Mouse (Mus musculus) bone marrow macrophage, adult 2 months (primary cell): Measurements from ENCODE around the gene Nek7. TPM values are rescaled to one million over a fixed set of nuclear protein-coding genes. Genes with fewer than 3 reads are reported as not detected.

Experiments used
- H3K27ac ChIP-seq: 2 replicates; pipeline ENCODE4 v1.5.1; 2012; ENCODE audit warnings: low read depth, low read length; ENCODE audit not compliant: insufficient read depth
- H3K4me1 ChIP-seq: 2 replicates; pipeline ENCODE4 v1.6.1; 2012; ENCODE audit warnings: low read length; ENCODE audit not compliant: control insufficient read depth, insufficient read depth
- H3K4me3 ChIP-seq: 2 replicates; pipeline ENCODE4 v1.5.1; 2012; ENCODE audit warnings: mild to moderate bottlenecking, low read length, moderate library complexity; ENCODE audit not compliant: insufficient read depth
- CTCF ChIP-seq: IDR thresholded peaks from 2 replicates; pipeline ENCODE4 v1.5.1; 2012; ENCODE audit warnings: low read depth, mild to moderate bottlenecking, low read length, moderate library complexity
- POLR2A ChIP-seq: IDR thresholded peaks from 2 replicates; pipeline ENCODE4 v1.6.1; 2012; ENCODE audit warnings: mild to moderate bottlenecking, low read depth, low read length, borderline replicate concordance
- polyA plus RNA-seq: library from polyadenylated mRNA; stranded (reverse); fragments of >200 nt; gene quantifications from 2 replicates; pipeline ENCODE4 v1.2.4, GENCODE M21; 2012; ENCODE audit not compliant: missing spikeins, insufficient read depth, insufficient read length

Gene Nek7
- polyA plus RNA-seq, 1 experiment, result 78.1 TPM

- Histone ChIP-seq H3K27ac (no peak overlapping the region), H3K4me1 (peaks cover 5% of the 10 kb centered on the region), H3K4me3 (no peak overlapping the region)
- TF ChIP-seq CTCF (no peak), POLR2A (no peak)
These were observed 65.0 kb downstream of the Nek7 start for GRCm38 (mm10) chr1:138554926-138555325.

DNA sequence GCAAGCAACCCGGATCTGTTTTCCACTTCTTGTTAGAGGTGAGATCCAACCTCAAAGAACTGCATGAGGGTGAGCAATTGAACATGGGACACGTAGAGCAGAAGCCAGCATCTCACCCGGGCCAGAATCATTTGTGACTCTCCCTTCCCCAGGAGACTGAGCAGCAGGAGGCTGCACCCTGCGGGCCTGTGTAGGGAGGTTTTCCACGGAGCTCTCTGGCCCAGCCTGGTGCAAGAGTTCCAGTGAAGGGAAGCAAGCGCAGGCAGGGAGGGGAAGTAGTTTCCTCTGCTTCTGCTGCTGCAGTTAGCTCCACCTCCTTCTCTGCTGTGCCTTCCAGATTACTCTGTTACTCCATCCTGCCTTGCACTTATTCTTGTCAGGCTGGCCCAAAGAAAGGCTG is 69.8 kb downstream of the Nek7 start:
- Histone ChIP-seq H3K27ac (peak overlapping the region; percentile 70), H3K4me3 (peak overlapping the region; percentile 48), H3K4me1 (peaks cover 18% of the 10 kb centered on the region)
- no peak for TF ChIP-seq POLR2A
- TF ChIP-seq CTCF, result no peak

DNA sequence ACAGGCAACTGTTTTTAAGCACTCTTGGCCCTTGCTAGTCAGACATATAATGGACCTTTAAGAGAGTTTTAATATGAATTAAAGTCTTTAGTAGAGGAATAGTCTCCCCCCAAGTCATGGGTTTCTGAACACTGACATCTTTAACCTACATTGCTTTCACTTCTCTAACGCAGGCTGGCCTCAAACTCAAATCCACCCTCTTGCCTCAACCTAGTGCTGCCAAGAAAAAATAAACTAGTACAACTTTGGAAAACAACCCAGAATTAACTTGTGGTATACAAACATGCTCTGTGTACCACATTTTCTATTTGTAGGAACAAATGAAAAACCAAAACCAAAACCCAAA is 77.8 kb downstream of the Nek7 start:
- TF ChIP-seq CTCF (no peak), POLR2A (no peak)
- H3K4me3 ChIP-seq, result peak overlapping the region; percentile 45
- H3K27ac ChIP-seq, result peak overlapping the region; percentile 96
- peaks cover 15% of the 10 kb centered on the region for H3K4me1 ChIP-seq

DNA sequence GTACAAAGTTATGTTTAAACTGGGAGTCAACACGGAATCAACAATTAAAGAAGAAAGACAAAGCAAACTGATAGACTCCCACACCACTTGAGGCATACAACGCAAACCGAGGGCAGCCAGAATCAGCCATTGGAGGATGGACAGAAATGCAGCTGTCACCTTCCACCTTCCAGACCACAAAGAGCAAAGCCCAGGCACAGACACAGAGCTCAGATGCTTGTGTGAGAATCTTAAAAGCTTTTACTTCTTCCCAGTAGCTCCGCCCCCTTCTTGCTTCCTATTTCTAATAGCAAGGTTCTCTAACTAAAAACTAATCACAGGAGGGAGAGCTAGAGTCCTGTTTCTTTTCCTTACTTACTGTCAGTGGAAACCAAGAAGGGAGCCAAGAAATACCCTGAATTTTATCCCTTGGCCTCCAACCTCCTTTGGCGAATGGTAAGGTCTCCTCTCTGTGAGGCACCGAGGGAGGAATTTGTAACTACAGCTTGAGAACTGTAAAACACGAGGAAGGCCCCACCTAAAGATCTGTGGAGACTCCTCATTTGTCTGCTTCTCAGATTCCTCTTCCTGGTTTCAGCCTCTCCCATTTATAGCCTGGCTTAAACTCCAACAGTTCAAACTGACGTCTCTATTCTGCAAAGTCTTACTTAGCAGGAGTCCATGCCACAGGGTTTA is 78.3 kb downstream of the Nek7 start:
- Histone ChIP-seq H3K27ac (peak overlapping the region; percentile 96), H3K4me1 (peaks cover 15% of the 10 kb centered on the region), H3K4me3 (peak overlapping the region; percentile 45)
- no peak for TF ChIP-seq CTCF
- no peak for TF ChIP-seq POLR2A

- no peak for TF ChIP-seq CTCF
- no peak for TF ChIP-seq POLR2A
- H3K27ac ChIP-seq, result no peak overlapping the region
- no peak overlapping the region for H3K4me3 ChIP-seq
- H3K4me1 ChIP-seq, result peaks cover 15% of the 10 kb centered on the region
These were observed 80.2 kb downstream of the Nek7 start for GRCm38 (mm10) chr1:138539713-138540112.

GRCm38 (mm10) chr1:138538217-138538616 is 81.7 kb downstream of the Nek7 start:
- Histone ChIP-seq H3K27ac (no peak overlapping the region), H3K4me3 (no peak overlapping the region), H3K4me1 (peaks cover 15% of the 10 kb centered on the region)
- TF ChIP-seq POLR2A, result no peak
- no peak for TF ChIP-seq CTCF

DNA sequence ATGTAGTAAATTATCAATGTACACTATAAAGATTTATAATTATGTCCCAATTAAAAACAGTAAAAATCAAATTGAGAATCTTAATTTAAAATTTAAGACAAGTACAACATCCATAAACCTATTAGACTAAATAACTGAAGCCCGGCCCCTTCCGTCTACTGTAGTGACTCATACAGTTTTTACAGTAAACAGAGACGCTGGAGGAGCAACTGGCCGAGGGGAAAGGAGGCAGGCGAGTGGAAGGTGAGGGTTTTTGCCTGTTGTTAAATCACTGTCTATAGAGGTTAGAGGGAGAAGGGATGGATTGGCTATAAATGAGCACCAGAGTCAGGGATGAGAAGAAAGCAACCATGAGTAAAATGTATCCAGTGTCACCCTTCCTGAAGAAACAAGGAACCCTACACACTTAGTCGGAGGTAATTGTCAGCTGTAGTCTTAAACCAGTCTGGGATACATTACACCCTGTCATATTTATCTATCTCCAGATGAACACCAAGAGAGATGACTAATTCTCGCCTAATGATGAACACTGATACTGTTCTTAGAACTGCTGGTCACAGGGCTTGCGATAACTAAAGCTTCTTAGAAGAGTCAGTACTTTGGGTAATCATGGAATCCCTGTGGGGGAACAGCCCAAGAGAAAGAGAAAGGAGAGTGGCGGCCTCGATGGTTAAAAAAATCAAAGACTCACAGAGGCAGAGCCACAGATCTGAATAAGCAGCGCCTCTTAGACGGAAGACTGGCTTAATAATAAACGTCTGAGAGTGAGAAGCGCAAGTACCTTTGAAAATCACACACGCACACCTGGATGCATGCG is 84.0 kb downstream of the Nek7 start:
- Histone ChIP-seq H3K4me1 (peaks cover under 1% of the 10 kb centered on the region; the same call in 1 of the 2 replicates), H3K27ac (no peak overlapping the region), H3K4me3 (no peak overlapping the region)
- no peak for TF ChIP-seq CTCF
- TF ChIP-seq POLR2A, result no peak

DNA sequence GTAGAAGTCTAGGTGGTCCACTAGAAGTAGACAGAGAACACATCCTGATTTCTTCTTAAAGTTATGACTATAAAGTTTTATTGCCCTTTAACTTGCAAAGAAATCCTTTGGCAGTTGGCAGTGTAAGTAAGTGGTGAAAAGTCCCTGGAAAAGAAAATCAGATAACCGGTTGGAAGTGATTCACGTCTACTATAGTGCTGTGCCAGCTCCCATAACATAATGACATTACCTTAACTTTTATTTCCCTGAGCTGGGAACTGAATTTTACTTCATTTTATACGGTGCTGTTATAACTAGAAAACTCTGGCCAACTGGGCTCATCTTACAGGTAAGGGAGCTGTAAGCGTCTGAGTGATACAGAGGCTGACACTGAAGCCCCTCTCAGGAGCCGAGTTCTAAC is 89.3 kb downstream of the Nek7 start:
- Histone ChIP-seq H3K4me3 (no peak overlapping the region), H3K4me1 (no peaks in the 10 kb centered on the region), H3K27ac (no peak overlapping the region)
- TF ChIP-seq POLR2A (no peak), CTCF (no peak)

DNA sequence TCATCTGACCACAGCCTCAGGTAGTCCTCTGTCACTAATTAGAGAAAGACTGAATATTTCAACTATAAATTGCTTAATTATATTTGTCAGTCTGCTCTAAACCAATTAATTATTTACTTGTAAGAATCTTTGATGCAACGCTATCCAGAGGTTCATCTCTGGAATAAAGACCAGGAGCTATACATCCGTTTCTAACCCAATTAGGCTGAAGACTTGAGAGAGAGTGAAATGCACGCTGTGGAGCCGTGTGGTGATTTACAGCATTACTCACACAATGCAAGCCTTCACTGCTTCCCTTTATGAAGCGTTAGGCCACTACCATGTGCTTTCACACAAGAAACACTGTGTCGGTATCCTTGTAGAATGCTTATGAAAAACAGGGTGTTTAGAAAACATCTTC is 96.0 kb downstream of the Nek7 start:
- Histone ChIP-seq H3K27ac (no peak overlapping the region), H3K4me1 (no peaks in the 10 kb centered on the region), H3K4me3 (no peak overlapping the region)
- TF ChIP-seq CTCF (no peak), POLR2A (no peak)

- H3K4me3 ChIP-seq, result no peak overlapping the region
- H3K4me1 ChIP-seq, result peaks cover 9% of the 10 kb centered on the region
- H3K27ac ChIP-seq, result no peak overlapping the region
- TF ChIP-seq POLR2A (no peak), CTCF (no peak)
These were observed 101.7 kb downstream of the Nek7 start for GRCm38 (mm10) chr1:138518235-138518634.
